Mouse (Mus musculus): ENCODE data around the gene Akap17b.

- TF ChIP-seq CTCF (IDR thresholded peaks at IDR 0.05; ENCODE audit: low read depth) = no peak
- no peak for TF ChIP-seq EP300 (IDR thresholded peaks at IDR 0.05; ENCODE audit: low read depth)
Observed at GRCm38 (mm10) chrX:36590266-36590665, 54.9 kb downstream of the Akap17b start.
